Mouse (Mus musculus) embryonic facial prominence, embryonic 10.5 days (tissue): ENCODE results near the gene Prkd2. TPM values are rescaled to one million over a fixed set of nuclear protein-coding genes. Genes with fewer than 3 reads are reported as not detected.

Source experiments
- DNase-seq: peaks from one replicate; pipeline ENCODE4 v3.0.0-alpha.2; 2017; ENCODE audit warnings: low spot score
- H3K27ac ChIP-seq: fragments of 300-500 bp; sonication (generic); replicated peaks from 2 replicates; pipeline ENCODE4 v1.5.1; 2016; ENCODE audit warnings: mild to moderate bottlenecking
- H3K27me3 ChIP-seq: fragments of 300-500 bp; sonication (generic); replicated peaks from 2 replicates; pipeline ENCODE4 v1.6.1; 2016; ENCODE audit warnings: low read depth, mild to moderate bottlenecking; ENCODE audit not compliant: poor library complexity, severe bottlenecking
- H3K36me3 ChIP-seq: fragments of 300-500 bp; sonication (generic); replicated peaks from 2 replicates; pipeline ENCODE4 v1.6.1; 2016; ENCODE audit warnings: mild to moderate bottlenecking, moderate library complexity
- H3K4me1 ChIP-seq: fragments of 300-500 bp; sonication (generic); 2 replicates; pipeline ENCODE4 v1.6.1; 2016
- H3K4me3 ChIP-seq: fragments of 300-500 bp; sonication (generic); 2 replicates; pipeline ENCODE4 v1.5.1; 2016; ENCODE audit warnings: mild to moderate bottlenecking, moderate library complexity
- H3K9me3 ChIP-seq: fragments of 300-500 bp; sonication (generic); 2 replicates; pipeline ENCODE4 v1.6.1; 2016; ENCODE audit warnings: mild to moderate bottlenecking
- WGBS: fragments of 180-500 bp; shearing (Covaris S2); methylation state at CpG from one replicate; pipeline ENCODE4 v1.1.7; 2016; 5-methylcytosine and 5-hydroxymethylcytosine counted together
- polyA plus RNA-seq: library from polyadenylated mRNA; unstranded; fragments of >200 nt; fragmentation: Nextera tagmentation; extraction: Ambion mirVana; gene quantifications from 2 replicates; pipeline ENCODE4 v1.2.1, GENCODE M21; 2016

Prkd2 gene
- polyA plus RNA-seq, 1 experiment from 2014 or later = 13.1 TPM

DNA sequence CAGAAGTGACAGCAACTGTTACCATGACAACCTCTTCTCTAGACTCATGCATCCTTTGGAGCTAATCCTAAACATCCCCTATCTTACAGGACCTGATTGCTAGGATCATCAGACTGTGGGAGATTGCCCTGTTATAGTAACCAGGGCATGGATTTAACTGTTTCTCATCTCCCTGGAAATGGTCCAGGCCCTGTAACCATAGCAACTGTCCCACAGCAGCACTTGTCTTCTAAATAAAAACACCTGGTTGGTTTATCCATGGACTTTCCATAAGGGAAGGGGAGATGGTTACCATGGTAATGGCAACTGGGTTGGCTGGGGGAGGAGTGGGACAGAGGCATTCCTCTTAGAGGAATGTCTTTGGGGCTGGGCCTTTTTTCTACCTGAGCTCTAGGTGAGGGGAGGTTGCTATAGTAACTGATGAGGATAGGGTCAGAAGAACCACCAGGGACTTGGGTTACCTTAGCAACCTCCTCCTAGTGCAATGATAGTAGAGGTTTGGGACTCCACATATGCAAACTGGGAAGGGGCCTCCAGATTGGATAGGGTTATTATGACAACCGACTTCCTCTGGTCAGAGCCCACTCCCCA lies 27.3 kb upstream of the Prkd2 start, which contains the start of gene Strn4:
Gene Strn4 (plus strand): TSS at position 539 of the 591 bp plus-strand sequence.
- peaks cover 32% of the 10 kb centered on the region for H3K36me3 ChIP-seq
- H3K4me3 ChIP-seq = peak within 1 kb of the TSS; percentile 79
- no peaks in the 10 kb centered on the region for H3K9me3 ChIP-seq
- peak; percentile 79 for DNase-seq
- 4% methylated on average over 1 of the region's 1 CpGs for WGBS
- peak within 1 kb of the TSS; percentile 97 for H3K27ac ChIP-seq
- peaks cover 74% of the 10 kb centered on the region for H3K4me1 ChIP-seq
- peaks cover 32% of the 10 kb centered on the region for H3K27me3 ChIP-seq

DNA sequence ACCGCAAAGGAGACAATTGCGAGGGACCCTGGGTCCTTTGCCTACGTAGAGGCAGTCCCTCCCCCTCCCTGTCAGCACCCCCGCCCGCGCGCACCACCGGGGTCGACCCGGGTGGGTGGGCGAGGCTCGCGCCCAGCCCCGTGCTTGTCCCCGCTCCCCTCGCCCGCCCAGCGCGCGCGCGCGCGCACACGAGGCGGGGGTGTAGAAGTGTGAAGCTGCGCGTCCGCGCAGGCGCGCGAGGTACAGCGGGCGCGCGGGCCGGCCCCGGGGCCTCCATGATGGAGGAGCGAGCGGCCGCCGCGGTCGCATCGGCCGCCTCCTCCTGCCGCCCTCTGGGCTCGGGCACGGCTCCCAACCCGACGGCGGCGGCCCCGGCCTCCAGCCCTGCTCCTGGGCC lies 26.6 kb upstream of the Prkd2 start:
- peaks cover 28% of the 10 kb centered on the region for H3K36me3 ChIP-seq
- no peaks in the 10 kb centered on the region for H3K9me3 ChIP-seq
- H3K27me3 ChIP-seq = peaks cover 26% of the 10 kb centered on the region
- peak; percentile 92 for DNase-seq
- H3K27ac ChIP-seq = peak overlapping the region; percentile 97
- peak overlapping the region; percentile 79 for H3K4me3 ChIP-seq
- WGBS = under 1% methylated on average over 55 of the region's 55 CpGs
- H3K4me1 ChIP-seq = peaks cover 74% of the 10 kb centered on the region

DNA sequence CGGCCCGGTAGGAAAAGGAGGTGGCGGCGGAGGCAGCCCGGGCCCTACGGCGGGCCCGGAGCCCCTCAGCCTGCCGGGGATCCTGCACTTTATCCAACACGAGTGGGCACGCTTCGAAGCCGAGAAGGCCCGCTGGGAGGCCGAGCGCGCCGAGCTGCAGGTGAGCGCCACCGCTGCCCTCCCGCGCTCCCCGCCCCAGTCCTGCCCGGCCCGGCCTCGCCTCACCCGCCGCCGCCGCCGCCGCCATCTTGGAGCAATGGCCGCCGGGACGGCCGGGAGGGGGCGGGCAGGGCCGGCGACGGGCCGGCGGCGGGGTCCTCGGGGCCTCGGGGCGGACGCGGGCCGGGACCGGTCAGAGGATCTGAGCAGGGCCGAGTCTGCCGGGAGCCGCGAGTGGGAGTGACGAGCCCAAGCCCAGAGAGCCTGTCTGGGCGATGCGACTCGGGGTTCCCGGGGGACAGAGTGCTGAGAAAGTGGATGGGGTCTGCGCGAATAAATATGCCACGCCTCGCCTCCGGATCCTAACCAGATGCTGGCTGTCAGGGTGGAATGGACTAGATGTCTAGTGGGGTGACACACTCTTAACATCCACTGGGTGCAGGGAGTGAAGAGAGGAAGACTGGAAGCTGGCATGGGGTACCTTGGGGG lies 26.1 kb upstream of the Prkd2 start, which contains the start of gene Fkrp:
Gene Fkrp (minus strand): TSS at position 258 of the 648 bp plus-strand sequence.
- under 1% methylated on average over 64 of the region's 64 CpGs for WGBS
- peak within 1 kb of the TSS; percentile 79 for H3K4me3 ChIP-seq
- H3K4me1 ChIP-seq = peaks cover 74% of the 10 kb centered on the region
- peak within 1 kb of the TSS; percentile 97 for H3K27ac ChIP-seq
- peak; percentile 77 for DNase-seq
- peaks cover 21% of the 10 kb centered on the region for H3K27me3 ChIP-seq
- peaks cover 28% of the 10 kb centered on the region for H3K36me3 ChIP-seq
- H3K9me3 ChIP-seq = no peaks in the 10 kb centered on the region

DNA sequence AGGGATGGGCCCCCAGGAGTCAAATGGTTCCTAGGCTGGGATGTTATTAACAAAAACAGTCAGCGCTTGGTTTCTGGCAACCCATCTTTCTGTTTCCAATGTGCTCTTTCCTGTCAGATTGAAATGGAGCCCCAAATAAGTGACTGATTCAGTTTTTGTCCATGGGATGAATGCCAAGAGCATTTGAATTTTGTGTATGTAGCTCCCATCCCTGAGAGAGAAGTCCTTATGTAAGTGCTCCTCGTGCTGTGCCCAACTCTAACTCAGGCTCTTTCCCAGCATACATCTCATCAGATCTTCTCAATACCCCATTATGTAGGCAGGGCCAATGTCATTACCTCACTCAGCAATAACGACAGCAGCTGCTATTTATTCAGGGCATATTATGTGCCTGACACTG lies 25.0 kb upstream of the Prkd2 start:
- H3K27me3 ChIP-seq = peaks cover 10% of the 10 kb centered on the region
- H3K4me3 ChIP-seq = peak overlapping the region; percentile 79
- peaks cover 37% of the 10 kb centered on the region for H3K36me3 ChIP-seq
- no peak for DNase-seq
- peak overlapping the region; percentile 97; the same call in 1 of the 2 replicates for H3K27ac ChIP-seq
- no peaks in the 10 kb centered on the region for H3K9me3 ChIP-seq
- WGBS = 65% methylated on average over 3 of the region's 3 CpGs
- peaks cover 75% of the 10 kb centered on the region for H3K4me1 ChIP-seq

DNA sequence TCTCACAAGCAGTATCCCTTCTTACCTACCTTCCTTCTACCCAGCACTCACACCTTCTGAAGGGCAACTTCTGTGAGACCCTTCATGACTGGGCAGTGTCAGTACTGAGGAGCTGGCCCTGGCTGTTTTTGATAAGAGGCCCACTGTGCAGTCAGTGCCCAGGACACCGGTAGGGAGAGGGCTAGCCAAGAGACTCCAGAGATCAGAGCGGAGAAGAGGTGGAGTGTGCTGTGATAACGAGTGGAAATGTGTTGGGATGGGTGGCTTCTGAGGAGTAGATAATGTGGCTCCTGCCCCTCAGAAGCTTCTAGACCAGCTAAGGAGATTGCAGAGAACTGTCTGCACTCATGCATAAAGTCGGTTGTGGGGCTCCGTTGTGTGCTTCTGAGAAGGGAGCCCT lies 22.9 kb upstream of the Prkd2 start:
- Histone ChIP-seq H3K9me3 (no peaks in the 10 kb centered on the region), H3K27me3 (no peaks in the 10 kb centered on the region), H3K4me3 (no peak overlapping the region), H3K36me3 (peaks cover 39% of the 10 kb centered on the region), H3K27ac (no peak overlapping the region), H3K4me1 (peaks cover 73% of the 10 kb centered on the region)
- 78% methylated on average over 5 of the region's 5 CpGs for WGBS
- DNase-seq = no peak

DNA sequence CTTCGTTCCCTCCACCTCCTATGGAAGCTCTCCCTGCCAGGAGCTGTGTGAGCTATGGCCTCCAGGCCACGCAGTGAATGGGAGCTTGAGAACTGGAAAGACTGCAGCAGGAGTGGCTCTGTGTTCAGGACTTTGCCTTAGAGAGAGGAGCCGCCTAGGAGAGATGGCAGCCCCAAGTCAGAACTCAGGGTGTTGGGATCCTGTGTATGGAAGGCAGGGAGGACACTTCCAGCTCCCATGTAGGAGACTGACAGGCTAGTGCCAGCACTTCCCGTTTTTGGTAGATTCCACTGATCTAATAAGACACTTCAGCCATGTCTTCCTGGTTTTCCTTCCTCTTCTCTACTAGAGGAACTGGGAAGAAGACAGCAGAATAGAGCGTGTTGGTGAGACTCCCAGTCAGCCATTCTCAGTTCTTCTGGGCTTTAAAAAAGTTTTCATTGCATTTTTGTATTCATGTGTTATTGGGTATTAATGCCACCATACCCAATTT lies 22.4 kb upstream of the Prkd2 start:
- DNase-seq = no peak
- peaks cover 67% of the 10 kb centered on the region for H3K4me1 ChIP-seq
- no peaks in the 10 kb centered on the region for H3K27me3 ChIP-seq
- no peaks in the 10 kb centered on the region for H3K9me3 ChIP-seq
- H3K27ac ChIP-seq = 0 out of 2 replicates have a peak overlapping the region, but pooled peaks have one; percentile 35
- WGBS = 66% methylated on average over 5 of the region's 5 CpGs
- H3K4me3 ChIP-seq = peak overlapping the region; percentile 22; the same call in 1 of the 2 replicates
- H3K36me3 ChIP-seq = peaks cover 44% of the 10 kb centered on the region

DNA sequence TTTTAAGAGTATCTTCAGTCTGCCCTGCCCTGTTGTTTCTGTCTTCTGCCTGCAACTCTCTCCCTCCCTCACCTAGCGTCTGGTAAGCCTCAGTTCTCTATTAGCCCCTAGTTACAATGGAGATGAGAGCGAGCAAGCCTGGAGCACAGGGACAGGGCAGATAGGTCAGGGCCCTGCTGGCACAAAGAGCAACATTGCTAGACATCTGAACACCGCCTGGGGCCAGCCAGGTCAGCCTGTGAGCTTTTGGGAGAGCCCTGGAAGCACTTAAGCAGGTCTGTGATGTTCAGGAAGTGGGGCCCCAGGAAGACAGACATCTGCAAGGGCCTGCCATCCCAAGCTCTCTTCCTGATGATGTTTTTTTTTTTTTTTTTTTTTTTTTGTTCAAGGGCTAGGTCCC lies 21.6 kb upstream of the Prkd2 start:
- Histone ChIP-seq H3K4me1 (peaks cover 61% of the 10 kb centered on the region), H3K4me3 (peak overlapping the region; percentile 8; the same call in 1 of the 2 replicates), H3K27me3 (no peaks in the 10 kb centered on the region), H3K27ac (peak overlapping the region; percentile 55), H3K9me3 (no peaks in the 10 kb centered on the region), H3K36me3 (peaks cover 52% of the 10 kb centered on the region)
- WGBS = 14% methylated on average over 3 of the region's 3 CpGs
- DNase-seq = peak; percentile 67

DNA sequence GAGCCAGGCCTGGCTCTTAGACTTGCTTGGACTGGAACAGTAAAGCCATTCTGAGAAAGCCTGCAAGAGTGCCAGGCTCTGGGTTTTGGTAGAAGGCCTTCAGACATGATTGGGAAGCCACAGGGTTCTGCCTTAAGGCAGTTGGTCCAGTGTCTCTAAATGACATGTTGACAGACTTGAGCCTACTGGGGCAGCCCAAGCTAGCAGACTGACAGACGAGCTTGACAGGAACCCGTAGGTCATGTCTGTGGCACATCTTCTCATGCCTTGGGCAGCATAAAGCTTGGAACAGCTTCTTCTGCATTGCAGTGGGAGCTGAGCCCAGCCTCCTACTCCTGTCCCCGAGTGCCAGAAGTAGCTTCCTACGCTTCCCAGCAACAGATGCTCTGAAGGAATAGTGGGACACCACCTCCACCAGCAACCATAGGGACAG lies 21.0 kb upstream of the Prkd2 start:
- no peak for DNase-seq
- Histone ChIP-seq H3K36me3 (peaks cover 58% of the 10 kb centered on the region), H3K27ac (peak overlapping the region; percentile 55; the same call in 1 of the 2 replicates), H3K9me3 (no peaks in the 10 kb centered on the region), H3K4me1 (peaks cover 66% of the 10 kb centered on the region), H3K27me3 (no peaks in the 10 kb centered on the region), H3K4me3 (no peak overlapping the region; the same call in 1 of the 2 replicates)
- WGBS = 52% methylated on average over 4 of the region's 4 CpGs

DNA sequence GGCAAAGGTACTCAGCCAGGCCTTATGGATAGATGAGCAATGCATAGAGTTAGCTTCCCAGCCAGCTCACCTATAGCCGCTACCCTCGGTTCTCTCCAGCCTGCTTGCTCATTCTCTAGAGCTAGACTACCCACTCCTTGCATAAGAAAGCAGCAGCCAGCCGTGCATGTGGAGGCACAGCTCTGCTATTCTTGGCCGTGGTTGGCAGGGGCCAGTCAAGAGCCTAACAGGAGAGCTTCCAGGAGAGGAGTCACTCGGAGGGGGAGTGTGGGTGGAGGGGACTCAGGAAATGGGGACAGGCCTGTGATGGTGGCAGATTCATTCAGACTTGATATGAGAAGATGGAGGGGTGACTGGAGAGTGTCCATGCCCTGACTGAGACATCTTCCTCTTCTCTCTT lies 19.0 kb upstream of the Prkd2 start:
- no peak overlapping the region for H3K4me3 ChIP-seq
- WGBS = 79% methylated on average over 5 of the region's 5 CpGs
- peaks cover 49% of the 10 kb centered on the region for H3K4me1 ChIP-seq
- H3K27ac ChIP-seq = no peak overlapping the region
- no peak for DNase-seq
- H3K9me3 ChIP-seq = no peaks in the 10 kb centered on the region
- peaks cover 77% of the 10 kb centered on the region for H3K36me3 ChIP-seq
- no peaks in the 10 kb centered on the region for H3K27me3 ChIP-seq

DNA sequence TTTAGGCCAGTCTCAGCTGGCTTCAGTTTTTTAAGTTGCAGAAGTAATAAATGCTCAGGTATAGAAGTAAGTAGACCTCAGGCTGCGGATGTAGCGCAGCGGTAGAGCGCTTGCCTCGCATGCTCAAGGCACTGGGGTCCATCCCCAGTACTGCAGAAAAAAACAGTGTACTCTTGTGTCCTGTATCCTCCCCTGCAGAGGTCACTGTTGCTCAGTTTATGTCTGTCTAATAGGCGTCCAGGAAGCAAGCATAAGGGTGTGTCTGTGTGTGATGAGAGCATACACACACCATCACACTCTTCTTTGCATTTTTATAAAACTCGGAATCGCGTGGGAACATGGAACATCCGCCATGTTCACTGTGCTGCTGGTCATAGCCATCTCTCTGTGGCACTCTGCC lies 16.9 kb upstream of the Prkd2 start:
- Histone ChIP-seq H3K36me3 (peaks cover 92% of the 10 kb centered on the region), H3K4me3 (no peak overlapping the region), H3K27me3 (no peaks in the 10 kb centered on the region), H3K27ac (no peak overlapping the region), H3K9me3 (no peaks in the 10 kb centered on the region), H3K4me1 (peaks cover 29% of the 10 kb centered on the region)
- DNase-seq = no peak
- 85% methylated on average over 10 of the region's 10 CpGs for whole genome bisulfite sequencing

DNA sequence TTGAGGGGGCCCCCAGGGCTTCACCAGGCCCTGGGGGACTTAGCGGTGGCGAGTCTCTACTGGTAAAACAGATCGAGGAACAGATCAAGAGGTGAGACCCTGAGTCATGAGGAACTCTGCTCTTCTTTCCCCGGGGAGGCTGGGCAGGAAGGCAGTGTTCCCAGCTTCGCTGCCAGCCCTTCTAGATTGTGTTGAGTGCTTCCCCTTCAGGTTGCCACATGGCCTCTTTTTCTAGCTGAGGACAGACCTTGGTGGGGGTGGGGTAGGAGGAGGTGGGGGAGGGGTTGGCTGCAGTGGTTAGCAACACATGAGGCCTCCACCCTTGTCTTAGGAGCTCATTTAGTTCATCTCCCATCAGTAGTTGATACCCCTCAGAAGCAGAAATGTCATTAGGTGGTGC lies 16.1 kb upstream of the Prkd2 start:
- H3K27me3 ChIP-seq = no peaks in the 10 kb centered on the region
- H3K4me1 ChIP-seq = peaks cover 21% of the 10 kb centered on the region
- H3K4me3 ChIP-seq = no peak overlapping the region
- no peaks in the 10 kb centered on the region for H3K9me3 ChIP-seq
- peaks cover 100% of the 10 kb centered on the region for H3K36me3 ChIP-seq
- WGBS = 76% methylated on average over 5 of the region's 5 CpGs
- H3K27ac ChIP-seq = no peak overlapping the region
- DNase-seq = no peak

DNA sequence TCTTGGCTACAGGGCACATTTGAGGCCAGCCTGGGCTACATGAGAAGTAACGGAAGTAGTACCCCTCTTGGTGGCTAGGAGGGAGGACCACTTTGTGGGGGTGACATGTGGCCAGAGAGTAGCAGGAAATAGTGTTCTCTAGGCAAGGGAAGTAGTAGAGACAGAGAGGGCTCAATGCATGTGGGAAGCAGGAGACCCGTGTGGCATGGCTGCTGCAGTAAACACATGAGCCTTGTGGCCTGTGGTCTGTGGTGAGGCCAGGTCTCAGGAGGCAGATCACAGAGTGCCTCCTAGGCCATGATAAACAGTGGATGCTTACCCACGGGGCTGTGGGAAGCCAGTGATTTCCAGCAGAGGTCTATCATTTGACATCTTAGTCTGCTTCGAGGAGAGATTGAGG lies 15.4 kb upstream of the Prkd2 start:
- Histone ChIP-seq H3K9me3 (no peaks in the 10 kb centered on the region), H3K36me3 (peaks cover 100% of the 10 kb centered on the region), H3K4me3 (no peak overlapping the region), H3K27ac (no peak overlapping the region), H3K4me1 (peaks cover 16% of the 10 kb centered on the region), H3K27me3 (no peaks in the 10 kb centered on the region)
- WGBS = 85% methylated on average over 4 of the region's 4 CpGs
- no peak for DNase-seq

DNA sequence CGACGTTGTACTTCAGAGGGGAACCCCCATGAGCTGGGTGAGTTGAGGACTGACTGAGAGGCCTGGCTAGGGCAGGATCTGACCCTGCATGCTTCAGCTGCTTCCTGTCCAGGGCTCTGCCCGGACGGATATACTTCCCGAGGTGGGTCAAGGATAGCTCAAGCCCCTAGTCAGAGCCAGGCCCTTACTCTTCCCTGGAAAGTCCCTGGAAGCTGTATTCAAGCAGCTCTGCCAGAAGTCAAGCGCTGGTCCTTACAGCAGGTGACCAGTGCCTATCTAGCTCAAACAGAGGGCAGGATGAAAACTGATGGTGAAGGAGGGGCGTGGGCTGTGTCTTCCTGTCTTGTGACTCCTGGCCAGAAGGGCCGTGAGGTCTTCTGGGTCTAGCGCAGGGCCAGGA lies 12.3 kb upstream of the Prkd2 start:
- Histone ChIP-seq H3K27me3 (no peaks in the 10 kb centered on the region), H3K36me3 (peaks cover 100% of the 10 kb centered on the region), H3K9me3 (no peaks in the 10 kb centered on the region), H3K4me3 (no peak overlapping the region), H3K4me1 (peaks cover 9% of the 10 kb centered on the region), H3K27ac (no peak overlapping the region)
- DNase-seq = no peak
- 87% methylated on average over 9 of the region's 9 CpGs for WGBS
